Mouse (Mus musculus) embryonic facial prominence, embryonic 15.5 days (tissue): ENCODE measurements around the gene Rgs3. TPM values are rescaled to one million over a fixed set of nuclear protein-coding genes. Genes with fewer than 3 reads are reported as not detected.
A peak's percentile ranks its signal among the peaks of the same experiment; 100 is the strongest.

ENCODE experiments used
- ATAC-seq: fragments of 200-750 bp; cut with Nextera tagmentation; 2 replicates; pipeline ENCODE4 v1.8.0; 2017; ENCODE audit warnings: low read depth, moderate TSS enrichment; ENCODE audit not compliant: insufficient number of reproducible peaks, low FRiP score, low TSS enrichment
- H3K27ac ChIP-seq: fragments of 300-500 bp; sonication (generic); replicated peaks from 2 replicates; pipeline ENCODE4 v1.5.1; 2015; ENCODE audit warnings: mild to moderate bottlenecking, inconsistent platforms
- H3K27me3 ChIP-seq: fragments of 300-500 bp; sonication (generic); 2 replicates; pipeline ENCODE4 v1.6.1; 2015; ENCODE audit warnings: inconsistent platforms
- H3K36me3 ChIP-seq: fragments of 300-500 bp; sonication (generic); 2 replicates; pipeline ENCODE4 v1.6.1; 2015; ENCODE audit warnings: mild to moderate bottlenecking, inconsistent platforms
- H3K4me1 ChIP-seq: fragments of 300-500 bp; sonication (generic); 2 replicates; pipeline ENCODE4 v1.6.1; 2015; ENCODE audit warnings: inconsistent platforms
- H3K4me2 ChIP-seq: fragments of 300-500 bp; sonication (generic); replicated peaks from 2 replicates; pipeline ENCODE4 v1.6.1; 2015; ENCODE audit warnings: mild to moderate bottlenecking, inconsistent platforms
- H3K4me3 ChIP-seq: fragments of 300-500 bp; sonication (generic); replicated peaks from 2 replicates; pipeline ENCODE4 v1.5.1; 2015; ENCODE audit warnings: mild to moderate bottlenecking, inconsistent platforms
- H3K9ac ChIP-seq: fragments of 300-500 bp; sonication (generic); 2 replicates; pipeline ENCODE4 v1.6.1; 2015; ENCODE audit warnings: inconsistent platforms
- H3K9me3 ChIP-seq: fragments of 300-500 bp; sonication (generic); replicated peaks from 2 replicates; pipeline ENCODE4 v1.6.1; 2016; ENCODE audit warnings: inconsistent platforms
- WGBS: fragments of 180-500 bp; shearing (Covaris S2); methylation state at CpG from one replicate; pipeline ENCODE4 v1.1.7; 2015; 5-methylcytosine and 5-hydroxymethylcytosine counted together
- polyA plus RNA-seq: library from polyadenylated mRNA; unstranded; fragments of >200 nt; fragmentation: Nextera tagmentation; extraction: Ambion mirVana; gene quantifications from 2 replicates; pipeline ENCODE4 v1.2.1, GENCODE M21; 2015

The Rgs3 gene
- polyA plus RNA-seq, 1 experiment from 2014 or later: 65.0 TPM

- 79% methylated on average over 7 of the region's 7 CpGs for WGBS
- no peak for ATAC-seq
- no peak overlapping the region for H3K4me2 ChIP-seq
- no peak overlapping the region for H3K4me3 ChIP-seq
- no peaks in the 10 kb centered on the region for H3K4me1 ChIP-seq
- H3K27ac ChIP-seq: no peak overlapping the region
- no peaks in the 10 kb centered on the region for H3K9me3 ChIP-seq
- no peak overlapping the region for H3K9ac ChIP-seq
- no peaks in the 10 kb centered on the region for H3K27me3 ChIP-seq
- H3K36me3 ChIP-seq: no peaks in the 10 kb centered on the region
Observed at GRCm38 (mm10) chr4:62551966-62552365, 7.7 kb upstream of the Rgs3 start.

GRCm38 (mm10) chr4:62557436-62557835, 2.2 kb upstream of the Rgs3 start:
- 42% methylated on average over 3 of the region's 3 CpGs for WGBS
- Histone ChIP-seq H3K9ac (no peak overlapping the region), H3K36me3 (no peaks in the 10 kb centered on the region), H3K27me3 (no peaks in the 10 kb centered on the region), H3K4me1 (peaks cover 6% of the 10 kb centered on the region; the same call in 1 of the 2 replicates), H3K9me3 (no peaks in the 10 kb centered on the region), H3K4me3 (no peak overlapping the region), H3K27ac (no peak overlapping the region), H3K4me2 (no peak overlapping the region)
- no peak for ATAC-seq

DNA sequence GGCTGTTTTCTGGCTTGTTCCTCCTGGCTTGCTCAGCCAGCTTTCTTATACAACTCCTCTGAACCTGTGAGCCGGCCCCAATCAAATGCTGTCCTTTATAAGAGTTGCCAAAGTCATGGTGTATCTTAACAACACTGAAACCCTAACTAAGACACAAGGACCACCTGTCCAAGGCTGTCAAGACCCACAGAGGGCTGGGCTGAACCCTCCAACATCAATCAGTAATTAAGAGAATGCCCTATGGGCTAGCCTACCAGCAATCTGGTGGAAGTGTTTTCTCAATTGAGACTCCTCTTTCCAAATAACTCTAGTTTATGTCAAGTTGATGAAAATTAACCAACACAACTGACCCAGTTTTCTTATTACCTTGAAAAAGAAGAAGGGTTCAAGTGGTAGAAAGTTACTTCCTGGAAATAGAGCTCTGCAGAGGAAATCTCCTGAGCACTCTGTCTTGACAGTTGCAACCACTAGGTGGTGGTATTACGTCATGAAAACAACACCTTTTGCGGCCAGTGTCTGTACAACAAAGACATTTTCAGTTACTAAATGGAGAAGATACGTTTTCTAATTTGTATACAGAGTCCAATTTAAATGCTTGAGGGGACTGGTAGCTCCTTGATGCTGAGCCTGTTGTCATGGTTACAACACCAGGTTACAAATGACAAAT, 1.4 kb downstream of the Rgs3 start:
- no peak overlapping the region for H3K4me2 ChIP-seq
- no peak overlapping the region for H3K4me3 ChIP-seq
- 25% methylated on average over 4 of the region's 4 CpGs for WGBS
- H3K27ac ChIP-seq: no peak overlapping the region
- no peaks in the 10 kb centered on the region for H3K36me3 ChIP-seq
- peaks cover 6% of the 10 kb centered on the region; the same call in 1 of the 2 replicates for H3K4me1 ChIP-seq
- H3K9me3 ChIP-seq: no peaks in the 10 kb centered on the region
- H3K9ac ChIP-seq: no peak overlapping the region
- ATAC-seq: no peak
- H3K27me3 ChIP-seq: no peaks in the 10 kb centered on the region

- H3K27me3 ChIP-seq: no peaks in the 10 kb centered on the region
- no peak overlapping the region for H3K9ac ChIP-seq
- H3K4me1 ChIP-seq: peaks cover 6% of the 10 kb centered on the region; the same call in 1 of the 2 replicates
- no peak overlapping the region for H3K4me3 ChIP-seq
- no peak for ATAC-seq
- H3K36me3 ChIP-seq: no peaks in the 10 kb centered on the region
- H3K27ac ChIP-seq: no peak overlapping the region
- WGBS: 48% methylated on average over 3 of the region's 3 CpGs
- H3K9me3 ChIP-seq: no peaks in the 10 kb centered on the region
- no peak overlapping the region for H3K4me2 ChIP-seq
Observed at GRCm38 (mm10) chr4:62561630-62562001, 2.0 kb downstream of the Rgs3 start.

DNA sequence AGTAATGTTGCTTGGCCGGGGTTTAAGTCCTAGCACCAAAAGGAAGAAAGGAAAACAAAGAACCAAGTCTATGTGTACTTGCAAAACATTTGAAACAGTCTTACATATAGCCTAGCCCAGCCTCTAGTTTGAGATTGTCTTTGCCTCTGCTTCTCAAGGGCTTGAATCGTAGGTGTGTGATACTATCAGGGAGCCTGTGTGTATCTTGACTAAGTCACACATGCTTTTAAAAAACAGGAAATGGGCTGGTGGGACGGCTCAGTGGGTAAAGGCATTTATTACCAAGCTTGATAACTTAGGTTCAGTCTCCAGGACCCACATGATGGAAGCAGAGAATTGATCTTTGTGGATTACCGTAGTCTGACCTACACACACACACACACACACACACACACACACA, 2.4 kb downstream of the Rgs3 start:
- 77% methylated on average over 4 of the region's 4 CpGs for WGBS
- peaks cover 6% of the 10 kb centered on the region; the same call in 1 of the 2 replicates for H3K4me1 ChIP-seq
- H3K4me2 ChIP-seq: no peak overlapping the region
- H3K9me3 ChIP-seq: no peaks in the 10 kb centered on the region
- H3K4me3 ChIP-seq: no peak overlapping the region
- H3K9ac ChIP-seq: no peak overlapping the region
- ATAC-seq: no peak
- H3K36me3 ChIP-seq: no peaks in the 10 kb centered on the region
- no peaks in the 10 kb centered on the region for H3K27me3 ChIP-seq
- no peak overlapping the region for H3K27ac ChIP-seq

GRCm38 (mm10) chr4:62566530-62566929, 6.9 kb downstream of the Rgs3 start:
- ATAC-seq: no peak

DNA sequence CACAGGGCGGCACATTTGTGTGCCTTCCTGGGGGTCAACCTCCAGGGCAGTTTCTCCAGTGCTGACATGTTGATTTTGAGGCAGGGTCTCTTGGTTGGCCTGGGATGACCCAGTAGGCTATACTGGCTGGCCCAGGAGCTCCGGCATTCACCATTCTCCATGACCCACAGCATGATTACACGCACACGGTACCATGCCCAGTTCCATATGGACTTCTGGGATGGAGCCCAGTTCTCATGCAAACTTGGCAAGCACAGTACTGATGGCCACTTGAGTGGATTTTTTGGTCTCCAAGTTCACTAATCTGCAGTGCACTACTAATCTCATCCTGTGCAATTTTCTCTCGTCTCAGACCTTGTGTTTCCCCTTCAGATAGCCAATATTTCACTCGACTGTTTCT, 8.0 kb downstream of the Rgs3 start:
- H3K4me1 ChIP-seq: no peaks in the 10 kb centered on the region

More at GRCm38 (mm10) chr4:62566530-62566929, 6.9 kb downstream of the Rgs3 start:
- Histone ChIP-seq H3K9me3 (no peaks in the 10 kb centered on the region), H3K9ac (no peak overlapping the region), H3K36me3 (no peaks in the 10 kb centered on the region), H3K4me3 (no peak overlapping the region), H3K4me2 (no peak overlapping the region), H3K27ac (no peak overlapping the region), H3K4me1 (no peaks in the 10 kb centered on the region), H3K27me3 (no peaks in the 10 kb centered on the region)
- 68% methylated on average over 4 of the region's 4 CpGs for WGBS

DNA sequence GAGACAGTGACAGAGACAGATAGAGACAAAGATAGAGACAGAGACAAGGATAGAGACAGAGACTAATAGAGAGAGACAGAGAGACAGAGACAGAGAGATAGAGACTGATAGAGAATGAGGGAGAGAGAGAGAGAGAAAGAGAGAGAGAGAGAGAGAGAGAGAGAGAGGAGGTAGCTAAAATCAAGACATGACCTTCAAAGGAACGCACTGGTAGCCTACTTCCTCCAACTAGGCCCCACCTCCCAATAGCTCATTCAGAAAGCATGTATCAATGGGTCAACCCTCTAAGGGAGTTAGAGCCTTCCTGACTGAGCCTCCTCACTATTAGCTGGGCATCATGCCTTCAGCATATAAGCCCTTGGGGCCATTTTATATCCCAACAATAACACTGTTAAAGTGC, 8.7 kb downstream of the Rgs3 start:
- Histone ChIP-seq H3K27me3 (no peaks in the 10 kb centered on the region), H3K4me1 (no peaks in the 10 kb centered on the region), H3K4me2 (no peak overlapping the region), H3K9me3 (no peaks in the 10 kb centered on the region), H3K4me3 (no peak overlapping the region), H3K27ac (no peak overlapping the region), H3K9ac (no peak overlapping the region), H3K36me3 (no peaks in the 10 kb centered on the region)
- ATAC-seq: no peak
- 83% methylated on average over 1 of the region's 1 CpGs for WGBS

More for the DNA sequence above, 8.0 kb downstream of the Rgs3 start:
- H3K36me3 ChIP-seq: no peaks in the 10 kb centered on the region
- H3K9me3 ChIP-seq: no peaks in the 10 kb centered on the region
- H3K4me2 ChIP-seq: no peak overlapping the region
- no peak overlapping the region for H3K4me3 ChIP-seq
- H3K27ac ChIP-seq: no peak overlapping the region
- no peak overlapping the region for H3K9ac ChIP-seq
- WGBS: 74% methylated on average over 6 of the region's 6 CpGs
- no peaks in the 10 kb centered on the region for H3K27me3 ChIP-seq
- no peak for ATAC-seq

DNA sequence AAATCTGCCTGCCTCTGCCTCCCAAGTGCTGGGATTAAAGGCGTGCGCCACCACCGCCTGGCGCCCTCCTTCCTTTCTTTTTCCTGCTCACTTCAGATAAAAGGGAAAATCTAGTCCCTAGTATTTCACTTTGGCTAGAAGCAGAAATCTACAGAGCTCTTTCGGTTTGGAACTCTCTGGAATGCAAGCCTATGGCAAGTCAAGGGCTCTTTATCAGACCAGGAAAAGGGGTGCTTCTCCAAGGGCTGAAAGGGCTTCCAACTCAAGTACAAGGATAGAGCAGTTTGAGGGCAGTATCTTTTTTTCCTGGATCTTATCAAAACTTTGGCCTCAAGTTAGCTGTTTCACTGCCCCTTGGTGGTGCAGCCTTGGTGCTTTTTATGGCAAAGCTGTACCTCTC, 10.0 kb downstream of the Rgs3 start:
- no peak overlapping the region for H3K4me2 ChIP-seq
- no peaks in the 10 kb centered on the region for H3K9me3 ChIP-seq
- no peak overlapping the region for H3K4me3 ChIP-seq
- WGBS: 92% methylated on average over 5 of the region's 5 CpGs
- H3K4me1 ChIP-seq: no peaks in the 10 kb centered on the region
- no peaks in the 10 kb centered on the region for H3K36me3 ChIP-seq
- no peak overlapping the region for H3K9ac ChIP-seq
- no peaks in the 10 kb centered on the region for H3K27me3 ChIP-seq
- no peak overlapping the region for H3K27ac ChIP-seq
- no peak for ATAC-seq

GRCm38 (mm10) chr4:62570029-62570428, 10.4 kb downstream of the Rgs3 start:
- no peak for ATAC-seq
- H3K36me3 ChIP-seq: no peaks in the 10 kb centered on the region
- H3K4me3 ChIP-seq: no peak overlapping the region
- no peak overlapping the region for H3K4me2 ChIP-seq
- no peak overlapping the region for H3K9ac ChIP-seq
- 51% methylated on average over 5 of the region's 5 CpGs for WGBS
- no peaks in the 10 kb centered on the region for H3K27me3 ChIP-seq
- no peak overlapping the region for H3K27ac ChIP-seq
- no peaks in the 10 kb centered on the region for H3K9me3 ChIP-seq
- H3K4me1 ChIP-seq: no peaks in the 10 kb centered on the region

GRCm38 (mm10) chr4:62582365-62583264, 23.0 kb downstream of the Rgs3 start:
- peak; percentile 43 for ATAC-seq
- H3K27ac ChIP-seq: 0 out of 2 replicates have a peak overlapping the region, but pooled peaks have one; percentile 5
- WGBS: 15% methylated on average over 18 of the region's 18 CpGs
- H3K9me3 ChIP-seq: no peaks in the 10 kb centered on the region
- peaks cover 20% of the 10 kb centered on the region for H3K4me1 ChIP-seq
- H3K4me3 ChIP-seq: peak overlapping the region; percentile 41
- H3K27me3 ChIP-seq: peaks cover 19% of the 10 kb centered on the region
- peak overlapping the region; percentile 73 for H3K4me2 ChIP-seq
- no peaks in the 10 kb centered on the region for H3K36me3 ChIP-seq
- H3K9ac ChIP-seq: no peak overlapping the region
